Mouse (Mus musculus) lung, adult 2 months (tissue): ENCODE results near the gene 4930402H24Rik.

Experiments
- CTCF ChIP-seq: fragments of 200-500 bp; IDR thresholded peaks from 2 replicates; pipeline ENCODE4 v1.5.1; 2011; ENCODE audit warnings: mild to moderate bottlenecking, low read length, control low read depth; ENCODE audit not compliant: insufficient read depth
- POLR2A ChIP-seq: fragments of 200-500 bp; IDR thresholded peaks from 2 replicates; pipeline ENCODE4 v1.6.1; 2011; ENCODE audit warnings: low read depth, mild to moderate bottlenecking, control low read depth, low read length, borderline replicate concordance; ENCODE audit errors: extremely low read depth

DNA sequence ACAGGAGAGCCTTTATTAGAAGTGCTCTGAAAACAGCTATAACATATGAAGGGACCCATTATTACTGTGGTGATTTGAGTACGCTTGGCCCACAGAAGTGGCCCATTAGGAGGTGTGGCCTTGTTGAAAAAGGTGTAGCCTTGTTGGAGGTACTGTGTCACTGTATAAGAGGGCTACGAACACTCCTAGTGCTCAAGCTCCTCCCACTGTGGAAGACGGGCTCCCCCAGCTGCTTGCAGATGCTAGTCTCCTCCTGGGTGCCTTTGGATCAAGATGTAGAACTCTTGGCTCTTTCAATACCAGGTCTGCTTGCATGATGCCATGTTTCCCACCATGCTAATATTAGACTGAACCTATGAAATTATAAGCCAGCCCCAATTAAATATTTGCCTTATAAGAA, 76.0 kb downstream of the 4930402H24Rik start:
- TF ChIP-seq POLR2A, result no peak
- TF ChIP-seq CTCF, result no peak
